Mouse (Mus musculus): ENCODE data around the gene Tenm3. TPM values are rescaled to one million over a fixed set of nuclear protein-coding genes. Genes with fewer than 3 reads are reported as not detected.

The Tenm3 gene
- total and polyA plus RNA-seq, 3 experiments, result 0.03 to 0.08 (median 0.07) TPM

- Histone ChIP-seq H3K9me3 (replicated peaks; ENCODE audit: low read length) (peaks cover 59% of the 10 kb centered on the region), H3K27ac (ENCODE audit: insufficient read depth, low read depth) (no peak overlapping the region), H3K9ac (ENCODE audit: insufficient read depth, low read depth) (no peak overlapping the region), H3K79me2 (replicated peaks; ENCODE audit: control insufficient read depth, extremely low read depth, insufficient read depth, poor library complexity, severe bottlenecking) (no peaks in the 10 kb centered on the region), H3K27me3 (replicated peaks) (no peaks in the 10 kb centered on the region), H3K36me3 (replicated peaks in 1 of 2; ENCODE audit: control insufficient read depth in 1 of 2, insufficient read depth in 1 of 2, low read length in 1 of 2) (no peaks in the 10 kb centered on the region), H3K4me1 (ENCODE audit: control insufficient read depth in 1 of 2, insufficient read depth in 2 of 2) (no peaks in the 10 kb centered on the region), H3K4me3 (replicated peaks in 1 of 3; ENCODE audit: low read depth in 2 of 3, low read length in 2 of 3, poor library complexity in 1 of 3) (no peak overlapping the region), H3K4me2 (ENCODE audit: insufficient read depth, low read depth, poor library complexity, severe bottlenecking) (no peak overlapping the region)
- in situ Hi-C loops (cut with MboI; ENCODE audit: low pct_ligation_motif_present, low pct_unique_long_range_greater_than_20kb, low sequenced_read_pairs) (no loop called here), dilution Hi-C loops (cut with MboI; ENCODE audit: extremely low pct_ligation_motif_present, extremely low pct_unique_long_range_greater_than_20kb, low sequenced_read_pairs) (no loop called here)
- TF ChIP-seq MXI1 (IDR thresholded peaks at IDR 0.05; ENCODE audit: low read depth, low read length) (no peak), RCOR1 (conservative IDR thresholded peaks at IDR 0.05; ENCODE audit: low read depth, low read length) (no peak), TCF12 (IDR thresholded peaks at IDR 0.05; ENCODE audit: low read depth, low read length) (no peak), GABPA (IDR thresholded peaks at IDR 0.05; ENCODE audit: insufficient replicate concordance, low read depth, low read length) (no peak), MAZ (IDR thresholded peaks at IDR 0.05; ENCODE audit: low read depth, low read length) (no peak), JUND (conservative IDR thresholded peaks at IDR 0.05; ENCODE audit: low read depth, low read length) (no peak)
- DNase-seq (ENCODE audit: extremely low read depth), result no peak
Observed at GRCm38 (mm10) chr8:48842516-48842990, 1.2 kb downstream of the Tenm3 start.

DNA sequence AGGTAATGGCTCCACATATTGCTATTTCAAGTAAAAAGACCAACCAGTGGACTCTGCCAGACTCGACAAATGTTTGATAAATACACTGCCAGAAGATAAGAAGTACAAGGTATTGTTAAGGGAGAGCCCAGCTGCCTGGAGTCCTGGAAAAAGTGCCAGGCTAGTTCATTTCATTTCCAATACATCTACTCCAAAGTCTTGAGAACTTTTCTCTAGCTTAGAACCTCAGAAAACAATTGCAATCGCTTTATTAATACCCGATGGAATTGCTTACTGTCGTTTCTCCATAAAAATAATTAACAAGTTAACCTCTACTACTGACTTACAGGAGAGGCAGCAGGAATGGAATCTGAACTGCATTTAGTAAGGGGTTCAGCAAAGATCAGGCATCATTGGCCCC, 1.7 kb downstream of the Tenm3 start:
- DNase-seq (ENCODE audit: extremely low read depth), result no peak
- Histone ChIP-seq H3K4me3 (replicated peaks in 1 of 3; ENCODE audit: low read depth in 2 of 3, low read length in 2 of 3, poor library complexity in 1 of 3) (no peak overlapping the region), H3K9me3 (replicated peaks; ENCODE audit: low read length) (peaks cover 54% of the 10 kb centered on the region), H3K79me2 (replicated peaks; ENCODE audit: control insufficient read depth, extremely low read depth, insufficient read depth, poor library complexity, severe bottlenecking) (no peaks in the 10 kb centered on the region), H3K4me2 (ENCODE audit: insufficient read depth, low read depth, poor library complexity, severe bottlenecking) (no peak overlapping the region), H3K4me1 (ENCODE audit: control insufficient read depth in 1 of 2, insufficient read depth in 2 of 2) (no peaks in the 10 kb centered on the region), H3K9ac (ENCODE audit: insufficient read depth, low read depth) (no peak overlapping the region), H3K27ac (ENCODE audit: insufficient read depth, low read depth) (no peak overlapping the region), H3K27me3 (replicated peaks) (no peaks in the 10 kb centered on the region), H3K36me3 (replicated peaks in 1 of 2; ENCODE audit: control insufficient read depth in 1 of 2, insufficient read depth in 1 of 2, low read length in 1 of 2) (no peaks in the 10 kb centered on the region)
- no peak for TF ChIP-seq ETS1 (conservative IDR thresholded peaks at IDR 0.05; ENCODE audit: low read depth, low read length)
- no peak for TF ChIP-seq ZMIZ1 (IDR thresholded peaks at IDR 0.05; ENCODE audit: low read depth, low read length)
- dilution Hi-C loops (cut with MboI; ENCODE audit: extremely low pct_ligation_motif_present, extremely low pct_unique_long_range_greater_than_20kb, low sequenced_read_pairs) (no loop called here), in situ Hi-C loops (cut with MboI; ENCODE audit: low pct_ligation_motif_present, low pct_unique_long_range_greater_than_20kb, low sequenced_read_pairs) (no loop called here)

DNA sequence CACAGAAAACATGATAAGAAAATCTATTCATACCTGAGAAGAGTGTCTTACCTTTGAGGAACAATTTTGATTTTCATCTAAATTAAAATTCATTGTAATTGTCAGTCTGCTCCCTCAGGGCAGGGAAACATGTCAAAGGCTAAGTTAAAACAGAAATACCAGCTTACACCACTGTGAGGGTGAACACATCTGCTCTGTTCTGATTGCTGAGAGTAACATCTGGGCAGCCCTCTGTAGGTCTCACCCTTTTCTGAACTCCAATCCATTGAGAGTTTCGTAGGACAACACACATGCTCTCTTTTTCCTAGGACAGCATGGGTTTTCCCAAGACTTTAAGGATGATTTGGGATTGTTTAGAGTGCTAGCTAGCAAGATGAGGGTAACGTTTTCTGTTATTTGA, 8.0 kb downstream of the Tenm3 start:
- TF ChIP-seq CTCF (conservative IDR thresholded peaks at IDR 0.05 in 1 of 2, IDR thresholded peaks at IDR 0.05 in 1 of 2; ENCODE audit: low read depth in 2 of 2, low read length in 2 of 2) (no peak), EP300 (IDR thresholded peaks at IDR 0.05; ENCODE audit: low read length) (no peak), ZKSCAN1 (IDR thresholded peaks at IDR 0.05; ENCODE audit: borderline replicate concordance, low read depth, low read length) (no peak), E2F4 (IDR thresholded peaks at IDR 0.05; ENCODE audit: insufficient replicate concordance, low read depth, low read length) (no peak), CHD1 (IDR thresholded peaks at IDR 0.05; ENCODE audit: low read depth, low read length) (no peak), USF2 (conservative IDR thresholded peaks at IDR 0.05; ENCODE audit: low read depth, low read length) (no peak), KAT2A (IDR thresholded peaks at IDR 0.05; ENCODE audit: insufficient replicate concordance, low read length) (no peak), TCF12 (IDR thresholded peaks at IDR 0.05; ENCODE audit: low read depth, low read length) (no peak), NRF1 (IDR thresholded peaks at IDR 0.05; ENCODE audit: low read depth, low read length) (no peak), BHLHE40 (IDR thresholded peaks at IDR 0.05; ENCODE audit: low read depth, low read length) (no peak), CHD2 (IDR thresholded peaks at IDR 0.05; ENCODE audit: low read length) (no peak), ZC3H11A (IDR thresholded peaks at IDR 0.05; ENCODE audit: low read depth, low read length) (no peak), JUND (conservative IDR thresholded peaks at IDR 0.05; ENCODE audit: low read depth, low read length) (no peak), MYC (IDR thresholded peaks at IDR 0.05; ENCODE audit: low read depth, low read length) (no peak), SIN3A (IDR thresholded peaks at IDR 0.05; ENCODE audit: low read length) (no peak), ZMIZ1 (IDR thresholded peaks at IDR 0.05; ENCODE audit: low read depth, low read length) (no peak), MEF2A (IDR thresholded peaks at IDR 0.05; ENCODE audit: borderline replicate concordance, low read depth, low read length) (no peak), NELFE (IDR thresholded peaks at IDR 0.05; ENCODE audit: low read depth, low read length) (no peak), IRF4 (IDR thresholded peaks at IDR 0.05; ENCODE audit: low read depth, low read length) (no peak), TBP (conservative IDR thresholded peaks at IDR 0.05; ENCODE audit: low read depth, low read length) (no peak)
- no peak for DNase-seq (ENCODE audit: extremely low read depth)
- Histone ChIP-seq H3K4me1 (ENCODE audit: control insufficient read depth in 1 of 2, insufficient read depth in 2 of 2) (no peaks in the 10 kb centered on the region), H3K27me3 (replicated peaks) (no peaks in the 10 kb centered on the region), H3K9me3 (replicated peaks; ENCODE audit: low read length) (peaks cover 28% of the 10 kb centered on the region), H3K79me2 (replicated peaks; ENCODE audit: control insufficient read depth, extremely low read depth, insufficient read depth, poor library complexity, severe bottlenecking) (no peaks in the 10 kb centered on the region), H3K4me2 (ENCODE audit: insufficient read depth, low read depth, poor library complexity, severe bottlenecking) (no peak overlapping the region), H3K4me3 (replicated peaks in 1 of 3; ENCODE audit: low read depth in 2 of 3, low read length in 2 of 3, poor library complexity in 1 of 3) (no peak overlapping the region), H3K27ac (ENCODE audit: insufficient read depth, low read depth) (no peak overlapping the region), H3K9ac (ENCODE audit: insufficient read depth, low read depth) (no peak overlapping the region), H3K36me3 (replicated peaks in 1 of 2; ENCODE audit: control insufficient read depth in 1 of 2, insufficient read depth in 1 of 2, low read length in 1 of 2) (no peaks in the 10 kb centered on the region)
- dilution Hi-C loops (cut with MboI; ENCODE audit: extremely low pct_ligation_motif_present, extremely low pct_unique_long_range_greater_than_20kb, low sequenced_read_pairs), result no loop called here
- in situ Hi-C loops (cut with MboI; ENCODE audit: low pct_ligation_motif_present, low pct_unique_long_range_greater_than_20kb, low sequenced_read_pairs), result no loop called here

Data from CH12.LX (cell line).